Mouse (Mus musculus) megakaryocyte, embryonic 14.5 days (primary cell): ENCODE measurements around the gene Pigw. TPM values are rescaled to one million over a fixed set of nuclear protein-coding genes. Genes with fewer than 3 reads are reported as not detected.

Source experiments
- H3K27me3 ChIP-seq: replicated peaks from 2 replicates; pipeline ENCODE3; 2012; ENCODE audit warnings: inconsistent platforms
- H3K36me3 ChIP-seq: replicated peaks from 2 replicates; pipeline ENCODE3; 2012; ENCODE audit warnings: low read length, inconsistent platforms, mixed read lengths
- H3K4me1 ChIP-seq: 2 replicates; pipeline ENCODE4 v1.6.1; 2012; ENCODE audit warnings: inconsistent platforms
- H3K4me3 ChIP-seq: replicated peaks from 2 replicates; pipeline ENCODE3; 2012; ENCODE audit warnings: moderate library complexity, mild to moderate bottlenecking, inconsistent platforms
- H3K9me3 ChIP-seq: 2 replicates; pipeline ENCODE4 v1.6.1; 2012; ENCODE audit warnings: inconsistent platforms
- FLI1 ChIP-seq: IDR thresholded peaks from 2 replicates; pipeline ENCODE4 v1.6.1; 2012; ENCODE audit warnings: low read length, inconsistent platforms, mixed read lengths
- GATA1 ChIP-seq: IDR thresholded peaks from 3 replicates; pipeline ENCODE4 v1.6.1; 2012; ENCODE audit warnings: mixed read lengths, low read length, inconsistent platforms, borderline replicate concordance
- polyA plus RNA-seq: library from polyadenylated mRNA; stranded (reverse); fragments of >175 nt; gene quantifications from 2 replicates; pipeline ENCODE4 v1.2.3, GENCODE M21; 2012; ENCODE audit warnings: low replicate concordance; ENCODE audit not compliant: insufficient read depth

Pigw gene
- polyA plus RNA-seq, 1 experiment: 0.58 TPM

- Histone ChIP-seq H3K4me3 (no peak overlapping the region), H3K4me1 (peaks cover 26% of the 10 kb centered on the region), H3K9me3 (no peaks in the 10 kb centered on the region), H3K36me3 (peaks cover 83% of the 10 kb centered on the region), H3K27me3 (no peaks in the 10 kb centered on the region)
- TF ChIP-seq FLI1 (no peak), GATA1 (no peak)
Measured at GRCm38 (mm10) chr11:84908480-84908879, 28.4 kb upstream of the Pigw start.

GRCm38 (mm10) chr11:84907081-84907480, 27.0 kb upstream of the Pigw start:
- peaks cover 84% of the 10 kb centered on the region for H3K36me3 ChIP-seq
- H3K4me1 ChIP-seq: peaks cover 18% of the 10 kb centered on the region
- TF ChIP-seq FLI1: no peak
- TF ChIP-seq GATA1: no peak
- no peak overlapping the region for H3K4me3 ChIP-seq
- H3K9me3 ChIP-seq: no peaks in the 10 kb centered on the region
- no peaks in the 10 kb centered on the region for H3K27me3 ChIP-seq

- TF ChIP-seq GATA1 (no peak), FLI1 (no peak)
Measured at GRCm38 (mm10) chr11:84904597-84905144, 24.6 kb upstream of the Pigw start.

GRCm38 (mm10) chr11:84893113-84893512, 13.0 kb upstream of the Pigw start:
- no peaks in the 10 kb centered on the region for H3K27me3 ChIP-seq
- no peaks in the 10 kb centered on the region for H3K9me3 ChIP-seq
- no peak overlapping the region for H3K4me3 ChIP-seq
- H3K4me1 ChIP-seq: peaks cover 19% of the 10 kb centered on the region
- peaks cover 69% of the 10 kb centered on the region for H3K36me3 ChIP-seq
- TF ChIP-seq FLI1 (no peak), GATA1 (no peak)

More at GRCm38 (mm10) chr11:84904597-84905144, 24.6 kb upstream of the Pigw start:
- H3K27me3 ChIP-seq: no peaks in the 10 kb centered on the region
- H3K36me3 ChIP-seq: peaks cover 86% of the 10 kb centered on the region
- H3K4me3 ChIP-seq: peak overlapping the region; percentile 29
- H3K9me3 ChIP-seq: no peaks in the 10 kb centered on the region
- peaks cover 38% of the 10 kb centered on the region for H3K4me1 ChIP-seq

- peaks cover 64% of the 10 kb centered on the region for H3K36me3 ChIP-seq
- H3K9me3 ChIP-seq: no peaks in the 10 kb centered on the region
- TF ChIP-seq FLI1 (no peak), GATA1 (no peak)
- H3K27me3 ChIP-seq: no peaks in the 10 kb centered on the region
- peaks cover 23% of the 10 kb centered on the region for H3K4me1 ChIP-seq
- no peak overlapping the region for H3K4me3 ChIP-seq
Measured at GRCm38 (mm10) chr11:84891705-84892104, 11.6 kb upstream of the Pigw start.

GRCm38 (mm10) chr11:84889492-84889891, 9.4 kb upstream of the Pigw start:
- no peak for TF ChIP-seq GATA1
- TF ChIP-seq FLI1: no peak
- peaks cover 63% of the 10 kb centered on the region for H3K36me3 ChIP-seq
- no peaks in the 10 kb centered on the region for H3K27me3 ChIP-seq
- no peak overlapping the region for H3K4me3 ChIP-seq
- peaks cover 7% of the 10 kb centered on the region for H3K4me1 ChIP-seq
- H3K9me3 ChIP-seq: no peaks in the 10 kb centered on the region

- Histone ChIP-seq H3K36me3 (peaks cover 64% of the 10 kb centered on the region), H3K4me1 (peaks cover 11% of the 10 kb centered on the region), H3K4me3 (no peak overlapping the region), H3K9me3 (no peaks in the 10 kb centered on the region), H3K27me3 (no peaks in the 10 kb centered on the region)
- no peak for TF ChIP-seq FLI1
- no peak for TF ChIP-seq GATA1
Measured at GRCm38 (mm10) chr11:84888025-84888424, 7.9 kb upstream of the Pigw start.

GRCm38 (mm10) chr11:84886767-84887511, 6.9 kb upstream of the Pigw start:
- Histone ChIP-seq H3K27me3 (no peaks in the 10 kb centered on the region), H3K4me1 (peaks cover 16% of the 10 kb centered on the region), H3K36me3 (peaks cover 60% of the 10 kb centered on the region)

GRCm38 (mm10) chr11:84886236-84886635, 6.2 kb upstream of the Pigw start:
- H3K4me3 ChIP-seq: no peak overlapping the region
- H3K4me1 ChIP-seq: peaks cover 19% of the 10 kb centered on the region
- H3K27me3 ChIP-seq: no peaks in the 10 kb centered on the region
- H3K36me3 ChIP-seq: peaks cover 56% of the 10 kb centered on the region
- H3K9me3 ChIP-seq: no peaks in the 10 kb centered on the region
- TF ChIP-seq FLI1 (no peak), GATA1 (no peak)

More at GRCm38 (mm10) chr11:84886767-84887511, 6.9 kb upstream of the Pigw start:
- TF ChIP-seq FLI1 (no peak), GATA1 (no peak)
- Histone ChIP-seq H3K9me3 (no peaks in the 10 kb centered on the region), H3K4me3 (no peak overlapping the region)

- H3K9me3 ChIP-seq: no peaks in the 10 kb centered on the region
- no peak for TF ChIP-seq FLI1
- TF ChIP-seq GATA1: no peak
- no peaks in the 10 kb centered on the region for H3K27me3 ChIP-seq
- H3K36me3 ChIP-seq: peaks cover 56% of the 10 kb centered on the region
- H3K4me3 ChIP-seq: no peak overlapping the region
- H3K4me1 ChIP-seq: peaks cover 28% of the 10 kb centered on the region
Measured at GRCm38 (mm10) chr11:84885238-84885637, 5.2 kb upstream of the Pigw start.

GRCm38 (mm10) chr11:84882346-84882745, 2.3 kb upstream of the Pigw start:
- Histone ChIP-seq H3K4me3 (no peak overlapping the region), H3K4me1 (peaks cover 50% of the 10 kb centered on the region), H3K36me3 (peaks cover 46% of the 10 kb centered on the region), H3K9me3 (no peaks in the 10 kb centered on the region), H3K27me3 (no peaks in the 10 kb centered on the region)
- no peak for TF ChIP-seq GATA1
- TF ChIP-seq FLI1: no peak
